Mouse (Mus musculus) thymus, adult 2 months (tissue): ENCODE results near the gene Prkag3.

ENCODE experiments used
- CTCF ChIP-seq: fragments of 200-500 bp; IDR thresholded peaks from 2 replicates; pipeline ENCODE4 v1.5.1; 2012; ENCODE audit warnings: mild to moderate bottlenecking, control low read depth, low read length, moderate library complexity, borderline replicate concordance; ENCODE audit not compliant: control insufficient read depth, poor library complexity, insufficient read depth; ENCODE audit errors: extremely low read depth
- POLR2A ChIP-seq: fragments of 200-500 bp; IDR thresholded peaks from 2 replicates; pipeline ENCODE4 v1.6.1; 2012; ENCODE audit warnings: mild to moderate bottlenecking, low read length, control low read depth, moderate library complexity; ENCODE audit not compliant: control insufficient read depth, poor library complexity, insufficient read depth; ENCODE audit errors: extremely low read depth

DNA sequence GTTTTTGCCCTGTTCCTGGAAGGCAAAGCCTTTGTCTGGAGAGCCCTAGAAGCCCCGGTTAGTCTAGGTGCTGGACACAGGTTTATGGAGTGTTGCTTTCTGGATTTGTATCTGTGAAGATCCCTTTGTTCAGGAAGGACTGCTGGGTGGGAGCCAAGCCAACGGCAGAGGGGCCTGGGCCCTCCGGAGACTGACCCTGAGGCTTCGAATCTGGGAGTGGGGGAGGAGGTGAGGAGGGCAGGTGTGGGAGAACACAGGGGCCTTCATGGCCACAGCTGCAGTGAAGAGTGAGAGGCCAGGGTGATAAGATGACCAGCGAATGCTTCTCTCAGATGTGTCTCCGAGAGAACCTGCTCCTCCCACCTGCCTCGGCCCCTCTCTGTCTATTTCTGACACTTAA lies 25.0 kb upstream of the Prkag3 start:
- TF ChIP-seq POLR2A (no peak), CTCF (no peak)
